Mouse (Mus musculus): ENCODE data around the gene Gtf3c5.

DNA sequence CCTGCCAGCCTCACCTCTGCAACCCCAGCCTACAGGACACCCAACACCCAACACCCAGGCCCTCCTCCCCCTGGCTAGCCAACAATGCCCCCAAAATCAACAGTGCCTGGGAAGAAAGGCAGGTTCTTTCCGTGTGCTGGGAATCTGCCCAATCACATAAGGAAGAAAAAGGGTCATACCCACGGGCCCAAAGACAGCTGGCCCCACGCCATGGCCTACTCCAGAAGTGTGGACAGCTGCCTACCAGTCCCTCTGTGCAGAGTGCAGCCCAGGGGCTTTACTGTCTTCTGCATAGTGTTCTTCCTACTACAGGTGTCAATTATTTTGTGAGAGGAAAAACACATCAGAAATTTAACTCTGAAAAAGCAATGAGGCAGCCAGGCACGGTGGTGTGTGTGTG is 8.2 kb downstream of the Gtf3c5 start:
- no peak for TF ChIP-seq CTCF (IDR thresholded peaks at IDR 0.05; ENCODE audit: extremely low read depth, insufficient read length, insufficient replicate concordance, low read depth, low read length)
- TF ChIP-seq POLR2A (IDR thresholded peaks at IDR 0.05; ENCODE audit: low read depth, low read length) = no peak

All from small intestine, adult 2 months (tissue).